Mouse (Mus musculus): Measurements from ENCODE around the gene Irgq. TPM values are rescaled to one million over a fixed set of nuclear protein-coding genes. Genes with fewer than 3 reads are reported as not detected.
A peak's percentile ranks its signal among the peaks of the same experiment; 100 is the strongest.

Gene Irgq
- total and polyA plus RNA-seq, 3 experiments, result 4.7 to 5.8 TPM; not detected in 1

GRCm38 (mm10) chr7:24528861-24529260, 1.6 kb upstream of the Irgq start (continued):
- peak; percentile 73 for TF ChIP-seq BHLHE40 (IDR thresholded peaks at IDR 0.05; ENCODE audit: borderline replicate concordance, low read depth, low read length)
- peak; percentile 46; the same call in 1 of the 2 replicates for TF ChIP-seq KAT2A (conservative IDR thresholded peaks at IDR 0.05; ENCODE audit: low read depth, low read length)

GRCm38 (mm10) chr7:24529580-24529979, 909 bp upstream of the Irgq start:
- Histone ChIP-seq H3K4me1 (ENCODE audit: control insufficient read depth in 1 of 2, insufficient read depth in 2 of 2, low read length in 2 of 2) (peaks cover 2 to 26% of the 10 kb centered on the region in 2 experiments), H3K27ac (ENCODE audit: control insufficient read depth, low read depth, low read length) (peak overlapping the region; percentile 85), H3K9ac (ENCODE audit: control insufficient read depth, low read depth, low read length, poor library complexity, severe bottlenecking) (peak overlapping the region; percentile 80), H3K27me3 (ENCODE audit: control insufficient read depth in 1 of 2, insufficient read depth in 2 of 2, low read length in 2 of 2) (peaks cover 0 to 2% of the 10 kb centered on the region in 2 experiments; a peak in 1 of 4 replicates), H3K4me3 (ENCODE audit: control insufficient read depth in 1 of 2, insufficient read depth in 1 of 2, low read depth in 2 of 2, low read length in 2 of 2) (peak overlapping the region; percentile 63 to 78), H3K9me3 (replicated peaks; ENCODE audit: insufficient read depth, low read length) (no peaks in the 10 kb centered on the region), H3K36me3 (ENCODE audit: control insufficient read depth in 1 of 2, insufficient read depth in 2 of 2, low read length in 2 of 2) (peaks cover 0 to 14% of the 10 kb centered on the region in 2 experiments; a peak in 2 of 4 replicates), H3K79me2 (ENCODE audit: control insufficient read depth, insufficient read depth, low read length, poor library complexity) (peaks cover 4% of the 10 kb centered on the region; the same call in 1 of the 2 replicates)
- no peak for TF ChIP-seq POLR2AphosphoS5 (IDR thresholded peaks at IDR 0.05; ENCODE audit: borderline replicate concordance, low read depth, low read length)
- TF ChIP-seq MAFK (IDR thresholded peaks at IDR 0.05; ENCODE audit: borderline replicate concordance, low read depth, low read length), result no peak
- TF ChIP-seq RCOR1 (IDR thresholded peaks at IDR 0.05; ENCODE audit: low read depth, low read length), result no peak
- no peak for TF ChIP-seq GATA1 (IDR thresholded peaks at IDR 0.05; ENCODE audit: low read depth, low read length)
- DNase-seq (ENCODE audit: low read depth, low spot score), result no peak

- peaks cover 0 to 14% of the 10 kb centered on the region in 2 experiments; a peak in 2 of 4 replicates for H3K36me3 ChIP-seq (ENCODE audit: control insufficient read depth in 1 of 2, insufficient read depth in 2 of 2, low read length in 2 of 2)
- peak overlapping the region; percentile 73 for H3K9ac ChIP-seq (ENCODE audit: control insufficient read depth, low read depth, low read length, poor library complexity, severe bottlenecking)
- no peaks in the 10 kb centered on the region for H3K9me3 ChIP-seq (replicated peaks; ENCODE audit: insufficient read depth, low read length)
- H3K27me3 ChIP-seq (ENCODE audit: control insufficient read depth in 1 of 2, insufficient read depth in 2 of 2, low read length in 2 of 2), result peaks cover 0 to 2% of the 10 kb centered on the region in 2 experiments; a peak in 1 of 4 replicates
- DNase-seq (ENCODE audit: low read depth, low spot score), result peak; percentile 72
- H3K79me2 ChIP-seq (ENCODE audit: control insufficient read depth, insufficient read depth, low read length, poor library complexity), result peaks cover 4% of the 10 kb centered on the region; the same call in 1 of the 2 replicates
- peaks cover 2 to 26% of the 10 kb centered on the region in 2 experiments for H3K4me1 ChIP-seq (ENCODE audit: control insufficient read depth in 1 of 2, insufficient read depth in 2 of 2, low read length in 2 of 2)
- peak overlapping the region; percentile 78 to 86 for H3K4me3 ChIP-seq (ENCODE audit: control insufficient read depth in 1 of 2, insufficient read depth in 1 of 2, low read depth in 2 of 2, low read length in 2 of 2)
- peak overlapping the region; percentile 71 for H3K27ac ChIP-seq (ENCODE audit: control insufficient read depth, low read depth, low read length)
- TF ChIP-seq POLR2AphosphoS5 (IDR thresholded peaks at IDR 0.05; ENCODE audit: borderline replicate concordance, low read depth, low read length), result no peak
- TF ChIP-seq POLR2AphosphoS2 (IDR thresholded peaks at IDR 0.05; ENCODE audit: low read length), result no peak
- no peak for TF ChIP-seq TCF12 (IDR thresholded peaks at IDR 0.05; ENCODE audit: low read depth, low read length)
- TF ChIP-seq HCFC1 (IDR thresholded peaks at IDR 0.05; ENCODE audit: low read depth, low read length), result peak; percentile 42
- TF ChIP-seq MEF2A (IDR thresholded peaks at IDR 0.05; ENCODE audit: extremely low read depth, insufficient replicate concordance, low read depth, low read length, poor library complexity, severe bottlenecking), result no peak
- TF ChIP-seq USF1 (IDR thresholded peaks at IDR 0.05; ENCODE audit: low read depth, low read length), result no peak
- no peak for TF ChIP-seq ELF1 (IDR thresholded peaks at IDR 0.05; ENCODE audit: low read depth, low read length)
- TF ChIP-seq EP300 (IDR thresholded peaks at IDR 0.05; ENCODE audit: low read depth in 1 of 2, low read length in 2 of 2), result no peak
- no peak for TF ChIP-seq ETS1 (IDR thresholded peaks at IDR 0.05; ENCODE audit: low read depth, low read length)
- TF ChIP-seq E2F4 (IDR thresholded peaks at IDR 0.05; ENCODE audit: borderline replicate concordance, low read depth, low read length), result no peak
- no peak for TF ChIP-seq RCOR1 (IDR thresholded peaks at IDR 0.05; ENCODE audit: low read depth, low read length)
- no peak for TF ChIP-seq BHLHE40 (IDR thresholded peaks at IDR 0.05; ENCODE audit: borderline replicate concordance, low read depth, low read length)
- TF ChIP-seq TAL1 (IDR thresholded peaks at IDR 0.05; ENCODE audit: low read length), result no peak
- no peak for TF ChIP-seq GATA1 (IDR thresholded peaks at IDR 0.05; ENCODE audit: low read depth, low read length)
- TF ChIP-seq UBTF (IDR thresholded peaks at IDR 0.05; ENCODE audit: borderline replicate concordance, insufficient read depth, low read depth, low read length), result no peak
- peak; percentile 43; the same call in 1 of the 2 replicates for TF ChIP-seq ZC3H11A (IDR thresholded peaks at IDR 0.05; ENCODE audit: low read depth, low read length)
- no peak for TF ChIP-seq ZMIZ1 (IDR thresholded peaks at IDR 0.05; ENCODE audit: low read depth, low read length)
- TF ChIP-seq ZKSCAN1 (IDR thresholded peaks at IDR 0.05; ENCODE audit: low read depth, low read length), result no peak
- TF ChIP-seq CTCF (IDR thresholded peaks at IDR 0.05 in 2 of 3, conservative IDR thresholded peaks at IDR 0.05 in 1 of 3; ENCODE audit: control insufficient read depth in 1 of 3, insufficient read depth in 1 of 3, low read depth in 2 of 3, low read length in 3 of 3, poor library complexity in 1 of 3, severe bottlenecking in 1 of 3), result peak; percentile 60 to 87 (median 85)
- no peak for TF ChIP-seq TBP (IDR thresholded peaks at IDR 0.05; ENCODE audit: low read depth, low read length)
- no peak for TF ChIP-seq USF2 (IDR thresholded peaks at IDR 0.05; ENCODE audit: borderline replicate concordance in 1 of 2, insufficient read depth in 1 of 2, low read depth in 1 of 2, low read length in 2 of 2)
- no peak for TF ChIP-seq CHD1 (IDR thresholded peaks at IDR 0.05; ENCODE audit: low read depth, low read length)
- no peak for TF ChIP-seq ZNF384 (IDR thresholded peaks at IDR 0.05; ENCODE audit: low read depth, low read length)
These were observed 902 bp downstream of the Irgq start for GRCm38 (mm10) chr7:24531211-24531971.

Measured in MEL (cell line).